Mouse (Mus musculus) testis, adult 2 months (tissue): ENCODE data around the gene Tex29.

ENCODE experiments used
- CTCF ChIP-seq: fragments of 200-500 bp; IDR thresholded peaks from 2 replicates; pipeline ENCODE4 v1.5.1; 2012; ENCODE audit warnings: low read depth, mild to moderate bottlenecking, inconsistent platforms, low read length, moderate library complexity; ENCODE audit not compliant: control insufficient read depth, insufficient read depth, insufficient replicate concordance
- POLR2A ChIP-seq: fragments of 200-500 bp; IDR thresholded peaks from 2 replicates; pipeline ENCODE4 v1.6.1; 2012; ENCODE audit warnings: low read depth, mild to moderate bottlenecking, inconsistent platforms, low read length, moderate library complexity; ENCODE audit not compliant: control insufficient read depth

GRCm38 (mm10) chr8:11842757-11843156 lies 2.5 kb downstream of the Tex29 start:
- TF ChIP-seq CTCF (no peak), POLR2A (no peak)
